Comparison of ENCODE assay signal across 8 mouse cellular contexts in genomic region chr4:129984421-129985061, GRCm38 (mm10). TPM values are rescaled to one million over a fixed set of nuclear protein-coding genes. Genes with fewer than 3 reads are reported as not detected.
DNase-seq lines count a peak whose midpoint lies in the region; ATAC-seq lines count a peak whose summit lies in the region.

Gene Adgrb2 (plus strand): TSS chr4:129984870.

- intact Hi-C loops in gastrocnemius, postnatal 14 days (cut with DNase I; ENCODE audit: low total_unique reads) = no loop called here

- no peaks in the 10 kb centered on the region for H3K9me3 ChIP-seq in embryonic facial prominence, embryonic 10.5 days
- H3K9me3 ChIP-seq in hindbrain, embryonic 15.5 days = no peaks in the 10 kb centered on the region
- no peaks in the 10 kb centered on the region for H3K9me3 ChIP-seq in limb, embryonic 12.5 days
- H3K9me3 ChIP-seq in neural tube, embryonic 11.5 days (ENCODE audit: control insufficient read depth, low read length) = no peaks in the 10 kb centered on the region

- 2% methylated on average over 77 of the region's 77 CpGs for WGBS in embryonic facial prominence, embryonic 10.5 days
- under 1% methylated on average over 41 of the region's 77 CpGs for WGBS in hindbrain, embryonic 15.5 days
- under 1% methylated on average over 47 of the region's 77 CpGs for WGBS in limb, embryonic 12.5 days
- WGBS in neural tube, embryonic 11.5 days = 0% methylated on average over 25 of the region's 77 CpGs

- H3K9ac ChIP-seq in hindbrain, embryonic 15.5 days = peak within 1 kb of the TSS; percentile 88
- peak within 1 kb of the TSS; percentile 83 for H3K9ac ChIP-seq in limb, embryonic 12.5 days (replicated peaks)
- peak within 1 kb of the TSS; percentile 69 for H3K9ac ChIP-seq in neural tube, embryonic 11.5 days (ENCODE audit: low read length)

- peak within 1 kb of the TSS; percentile 73 for H3K4me3 ChIP-seq in embryonic facial prominence, embryonic 10.5 days
- H3K4me3 ChIP-seq in hindbrain, embryonic 15.5 days = peak within 1 kb of the TSS; percentile 84
- H3K4me3 ChIP-seq in limb, embryonic 12.5 days (replicated peaks) = peak within 1 kb of the TSS; percentile 69
- peak within 1 kb of the TSS; percentile 72 for H3K4me3 ChIP-seq in neural tube, embryonic 11.5 days (ENCODE audit: low read depth, low read length)

- no peak for DNase-seq in frontal cortex, adult 2 months (ENCODE audit: extremely low spot score in 1 of 2, low spot score in 1 of 2)
- no peak for DNase-seq in frontal cortex, postnatal 10 days (ENCODE audit: low spot score in 2 of 2)
- peak; percentile 56 for DNase-seq in MN1 (ENCODE audit: low spot score)
- peak; percentile 63 for DNase-seq in embryonic facial prominence, embryonic 10.5 days (ENCODE audit: low spot score)
- DNase-seq in neural tube, embryonic 11.5 days (ENCODE audit: low spot score) = peak; percentile 58
- no peak for DNase-seq in gastrocnemius, postnatal 14 days

- H3K27ac ChIP-seq in embryonic facial prominence, embryonic 10.5 days (replicated peaks) = peak within 1 kb of the TSS; percentile 74
- peak within 1 kb of the TSS; percentile 84 for H3K27ac ChIP-seq in hindbrain, embryonic 15.5 days (replicated peaks)
- H3K27ac ChIP-seq in limb, embryonic 12.5 days = no peak within 1 kb of the TSS
- 0 out of 2 replicates have a peak within 1 kb of the TSS, but pooled peaks have one; percentile 23 for H3K27ac ChIP-seq in neural tube, embryonic 11.5 days (ENCODE audit: low read depth, low read length)

- peak within 1 kb of the TSS; percentile 90 for H3K4me2 ChIP-seq in hindbrain, embryonic 15.5 days
- H3K4me2 ChIP-seq in limb, embryonic 12.5 days = peak within 1 kb of the TSS; percentile 94
- peak within 1 kb of the TSS; percentile 98 for H3K4me2 ChIP-seq in neural tube, embryonic 11.5 days (ENCODE audit: low read depth)

- peaks cover 95% of the 10 kb centered on the region for H3K27me3 ChIP-seq in embryonic facial prominence, embryonic 10.5 days (replicated peaks; ENCODE audit: low read depth, poor library complexity, severe bottlenecking)
- no peaks in the 10 kb centered on the region for H3K27me3 ChIP-seq in hindbrain, embryonic 15.5 days
- H3K27me3 ChIP-seq in limb, embryonic 12.5 days = peaks cover 96% of the 10 kb centered on the region
- H3K27me3 ChIP-seq in neural tube, embryonic 11.5 days (ENCODE audit: control insufficient read depth, insufficient read depth, low read length) = peaks cover 51% of the 10 kb centered on the region

- peak; percentile 46 for ATAC-seq in hindbrain, embryonic 15.5 days (ENCODE audit: low FRiP score, low read depth)
- no peak; the same call in 1 of the 2 replicates for ATAC-seq in limb, embryonic 12.5 days (ENCODE audit: insufficient number of reproducible peaks, insufficient read depth, low FRiP score, low TSS enrichment, low read depth)
- ATAC-seq in neural tube, embryonic 11.5 days (ENCODE audit: insufficient read depth, low FRiP score, low TSS enrichment) = peak; percentile 27; the same call in 1 of the 2 replicates

- no peaks in the 10 kb centered on the region for H3K36me3 ChIP-seq in embryonic facial prominence, embryonic 10.5 days (replicated peaks)
- H3K36me3 ChIP-seq in hindbrain, embryonic 15.5 days = no peaks in the 10 kb centered on the region
- no peaks in the 10 kb centered on the region for H3K36me3 ChIP-seq in limb, embryonic 12.5 days
- H3K36me3 ChIP-seq in neural tube, embryonic 11.5 days (ENCODE audit: control insufficient read depth, insufficient read depth, low read length) = no peaks in the 10 kb centered on the region

- peaks cover 74% of the 10 kb centered on the region for H3K4me1 ChIP-seq in embryonic facial prominence, embryonic 10.5 days
- H3K4me1 ChIP-seq in hindbrain, embryonic 15.5 days (replicated peaks) = peaks cover 72% of the 10 kb centered on the region
- peaks cover 40% of the 10 kb centered on the region for H3K4me1 ChIP-seq in limb, embryonic 12.5 days (replicated peaks)
- peaks cover 33% of the 10 kb centered on the region for H3K4me1 ChIP-seq in neural tube, embryonic 11.5 days (ENCODE audit: control insufficient read depth, insufficient read depth, low read length)

RNA-seq across cellular contexts. Expression of gene Adgrb2, which starts in this region (rescaled TPM):
- 263 and 272 TPM in 2 replicates for polyA plus RNA-seq in frontal cortex, adult 2 months (2012; rRNA removed)
- polyA plus RNA-seq in embryonic facial prominence, embryonic 10.5 days (2016; fragmentation: Nextera tagmentation; extraction: Ambion mirVana) = 1.1 and 1.2 TPM in 2 replicates
- 16.4 and 17.4 TPM in 2 replicates for polyA plus RNA-seq in hindbrain, embryonic 15.5 days (2015; fragmentation: Nextera tagmentation; extraction: Ambion mirVana)
- 3.1 and 3.6 TPM in 2 replicates for polyA plus RNA-seq in limb, embryonic 12.5 days (2016; fragmentation: Nextera tagmentation; extraction: Ambion mirVana)
- polyA plus RNA-seq in neural tube, embryonic 11.5 days (2014; fragmentation: Nextera tagmentation; extraction: Ambion mirVana) = 2.5 and 2.8 TPM in 2 replicates
- total RNA-seq in gastrocnemius, postnatal 14 days (2021) = 1 to 10 TPM; 1.0 to 1.5 TPM

Comparison
In these comparisons a context has a peak if more than half of its experiments do, and no peak if none do; other contexts are left out.
1. RNA of gene Adgrb2 (polyA plus RNA-seq): 263 to 272 TPM in frontal cortex, adult 2 months; 16.4 to 17.4 TPM in hindbrain, embryonic 15.5 days, 3.1 to 3.6 TPM in limb, embryonic 12.5 days, 2.5 to 2.8 TPM in neural tube, embryonic 11.5 days and 1.1 to 1.2 TPM in embryonic facial prominence, embryonic 10.5 days; every median in the first group is over 10 times any median in the second.
2. DNase-seq: peak in MN1 (single experiment), embryonic facial prominence, embryonic 10.5 days (single experiment) and neural tube, embryonic 11.5 days (single experiment); none in frontal cortex, adult 2 months (0 of 2), frontal cortex, postnatal 10 days (0 of 2) and gastrocnemius, postnatal 14 days (single experiment).
3. Peak in every context shown above with its lines, with median percentiles within 50 percentile points of each other: H3K4me3 ChIP-seq, H3K4me2 ChIP-seq and H3K9ac ChIP-seq.